Mouse (Mus musculus) liver, adult 2 months (tissue): ENCODE measurements around the gene Bnipl.

ENCODE experiments used
- CTCF ChIP-seq: fragments of 200-500 bp; IDR thresholded peaks from 2 replicates; pipeline ENCODE4 v1.5.1; 2011; ENCODE audit warnings: low read depth, low read length, control low read depth
- POLR2A ChIP-seq: fragments of 200-500 bp; IDR thresholded peaks from 2 replicates; pipeline ENCODE4 v1.6.1; 2011; ENCODE audit warnings: low read length, control low read depth; ENCODE audit not compliant: insufficient read depth; ENCODE audit errors: extremely low read depth

DNA sequence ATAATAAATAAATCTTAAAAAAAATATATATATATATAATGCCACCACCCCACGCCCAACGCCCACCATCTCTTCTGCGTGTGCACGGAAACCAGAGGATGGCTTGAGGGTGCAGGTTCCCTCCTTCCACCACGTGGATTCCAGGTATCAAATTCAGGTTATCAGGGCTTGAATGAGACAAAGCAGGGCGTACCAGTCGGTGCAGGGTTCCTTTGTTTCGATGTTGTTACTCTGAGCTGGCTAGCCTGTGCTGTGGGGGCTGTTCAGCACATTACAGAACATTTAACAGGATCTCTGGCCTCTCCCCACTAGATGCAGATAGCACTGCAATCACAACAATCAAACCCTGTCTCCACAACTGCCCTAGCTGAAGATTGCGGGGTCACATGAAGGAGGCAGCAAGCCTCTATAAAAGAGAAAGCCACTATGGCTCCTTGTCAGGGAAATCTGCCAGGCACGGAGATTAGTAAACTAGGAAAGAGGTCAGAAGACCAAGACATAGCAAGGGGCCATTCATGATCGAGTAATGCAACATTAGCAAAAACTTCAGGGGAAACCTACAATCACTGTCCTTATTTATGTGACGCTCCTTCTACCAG, 19.9 kb upstream of the Bnipl start:
- TF ChIP-seq POLR2A, result no peak
- no peak for TF ChIP-seq CTCF
